Mouse (Mus musculus) erythroblast, embryonic 14.5 days (primary cell): ENCODE measurements around the gene Rnf183.

Experiments
- GATA1 ChIP-seq: IDR thresholded peaks from 2 replicates; pipeline ENCODE4 v1.6.1; 2012; ENCODE audit warnings: low read length, inconsistent platforms, mixed read lengths
- TAL1 ChIP-seq: IDR thresholded peaks from 3 replicates; pipeline ENCODE4 v1.6.1; 2012; ENCODE audit warnings: low read length, inconsistent platforms, mixed read lengths

DNA sequence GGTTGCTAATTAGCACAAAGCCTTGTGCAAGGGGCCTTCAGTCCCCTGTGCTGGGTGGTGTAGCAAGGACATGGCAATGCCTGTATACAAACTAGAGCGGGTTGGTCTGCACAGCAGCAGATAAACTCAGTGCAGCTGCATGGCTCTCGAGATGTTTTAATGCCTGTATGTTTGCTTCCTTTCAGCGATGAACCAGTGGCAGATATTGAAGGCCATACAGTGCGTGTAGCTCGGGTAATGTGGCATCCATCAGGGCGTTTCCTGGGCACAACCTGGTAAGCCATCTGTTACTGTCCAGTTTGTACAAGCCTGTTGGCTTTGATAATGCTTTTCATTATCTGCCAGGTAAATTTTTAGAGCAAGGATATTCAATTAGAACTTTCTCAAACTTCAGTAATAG is 16.0 kb downstream of the Rnf183 start:
- TF ChIP-seq TAL1: no peak
- TF ChIP-seq GATA1: no peak
